Mouse (Mus musculus): Measurements from ENCODE around the gene Rassf8. TPM values are rescaled to one million over a fixed set of nuclear protein-coding genes. Genes with fewer than 3 reads are reported as not detected.

Rassf8 gene
- polyA plus RNA-seq, 1 experiment from 2014 or later, result 3.8 TPM

DNA sequence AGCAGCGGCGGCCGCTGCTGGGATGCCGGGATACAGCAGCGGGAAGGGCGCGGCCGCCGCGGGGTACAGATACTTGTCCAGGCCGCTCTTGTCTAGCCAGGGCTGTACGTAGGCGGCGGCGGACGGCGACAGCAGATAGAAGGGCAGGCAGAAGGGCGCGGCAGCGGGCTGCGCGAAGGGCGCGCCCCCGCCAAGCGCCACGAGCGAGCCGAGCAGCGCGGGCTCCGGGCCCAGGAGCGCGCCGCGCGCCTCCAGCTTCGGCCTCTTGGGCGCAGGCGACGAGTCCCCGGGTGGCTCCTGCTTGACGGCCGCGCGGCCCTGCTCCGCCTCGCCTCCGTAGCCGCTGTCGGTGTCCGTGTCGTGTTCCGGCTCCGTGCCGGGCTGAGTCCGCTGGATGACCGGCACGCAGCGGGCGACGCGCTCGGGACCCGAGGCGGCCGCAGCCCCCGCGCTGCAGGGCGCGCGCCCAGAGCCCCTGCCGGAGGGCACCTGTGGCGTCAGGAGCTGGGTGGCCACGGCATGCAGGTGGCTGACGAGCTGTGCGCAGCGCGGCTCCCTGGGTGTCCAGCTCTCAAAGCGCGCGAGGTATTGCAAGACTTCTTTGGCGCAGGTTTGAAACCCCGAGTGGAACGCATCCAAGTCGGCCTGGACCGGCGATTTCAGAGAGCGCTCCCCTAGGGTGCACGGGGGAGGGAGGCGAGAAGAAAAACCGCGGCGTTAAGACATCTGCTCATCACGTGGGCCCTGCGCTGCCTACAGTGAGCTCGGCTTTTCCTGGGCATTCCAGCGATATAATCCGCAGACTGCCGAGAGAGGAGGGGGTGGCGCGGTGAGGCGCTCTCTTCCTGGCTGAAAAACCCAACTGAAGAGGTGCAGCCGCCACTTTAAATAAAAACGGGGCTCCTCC is 116.8 kb downstream of the Rassf8 start:
- Histone ChIP-seq H3K4me3 (ENCODE audit: low read depth, low read length) (peak overlapping the region; percentile 55), H3K27me3 (ENCODE audit: control insufficient read depth, insufficient read depth, low read length) (peaks cover 62% of the 10 kb centered on the region), H3K27ac (ENCODE audit: low read depth, low read length) (no peak overlapping the region), H3K9ac (ENCODE audit: low read length) (peak overlapping the region; percentile 70), H3K36me3 (ENCODE audit: control insufficient read depth, insufficient read depth, low read length) (no peaks in the 10 kb centered on the region), H3K4me1 (ENCODE audit: control insufficient read depth, insufficient read depth, low read length) (peaks cover 22% of the 10 kb centered on the region), H3K9me3 (ENCODE audit: control insufficient read depth, low read length) (no peaks in the 10 kb centered on the region), H3K4me2 (peak overlapping the region; percentile 95)
- ATAC-seq (ENCODE audit: low FRiP score), result peak; percentile 47; the same call in 1 of the 2 replicates
- peak; percentile 96 for DNase-seq (ENCODE audit: low spot score, missing footprints)
- under 1% methylated on average over 89 of the region's 105 CpGs for WGBS

DNA sequence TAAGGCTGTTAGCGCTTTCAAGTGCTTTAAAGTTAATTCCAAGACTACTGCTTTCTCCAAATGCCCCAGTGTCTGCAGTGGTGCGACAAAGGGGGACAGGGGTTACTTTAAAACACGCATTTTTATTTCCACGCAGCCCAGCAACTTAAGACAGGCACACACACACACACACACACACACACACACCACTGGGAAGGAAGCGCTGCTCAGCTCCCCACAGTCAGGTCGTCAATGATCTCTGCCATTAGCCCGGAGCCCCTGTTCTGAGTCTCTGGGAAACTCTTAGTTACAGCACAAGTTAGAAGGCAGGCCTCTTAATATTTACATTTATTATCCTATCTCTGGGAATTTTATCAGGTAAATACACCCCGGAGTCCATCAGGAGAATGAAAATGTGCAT is 117.6 kb downstream of the Rassf8 start:
- H3K4me3 ChIP-seq (ENCODE audit: low read depth, low read length), result peak overlapping the region; percentile 55; the same call in 1 of the 2 replicates
- peaks cover 22% of the 10 kb centered on the region for H3K4me1 ChIP-seq (ENCODE audit: control insufficient read depth, insufficient read depth, low read length)
- H3K27ac ChIP-seq (ENCODE audit: low read depth, low read length), result no peak overlapping the region
- ATAC-seq (ENCODE audit: low FRiP score), result no peak
- H3K27me3 ChIP-seq (ENCODE audit: control insufficient read depth, insufficient read depth, low read length), result peaks cover 59% of the 10 kb centered on the region
- DNase-seq (ENCODE audit: low spot score, missing footprints), result peak; percentile 93
- peak overlapping the region; percentile 95 for H3K4me2 ChIP-seq
- peak overlapping the region; percentile 70; the same call in 1 of the 2 replicates for H3K9ac ChIP-seq (ENCODE audit: low read length)
- H3K36me3 ChIP-seq (ENCODE audit: control insufficient read depth, insufficient read depth, low read length), result no peaks in the 10 kb centered on the region
- H3K9me3 ChIP-seq (ENCODE audit: control insufficient read depth, low read length), result no peaks in the 10 kb centered on the region
- WGBS, result 3% methylated on average over 8 of the region's 8 CpGs

DNA sequence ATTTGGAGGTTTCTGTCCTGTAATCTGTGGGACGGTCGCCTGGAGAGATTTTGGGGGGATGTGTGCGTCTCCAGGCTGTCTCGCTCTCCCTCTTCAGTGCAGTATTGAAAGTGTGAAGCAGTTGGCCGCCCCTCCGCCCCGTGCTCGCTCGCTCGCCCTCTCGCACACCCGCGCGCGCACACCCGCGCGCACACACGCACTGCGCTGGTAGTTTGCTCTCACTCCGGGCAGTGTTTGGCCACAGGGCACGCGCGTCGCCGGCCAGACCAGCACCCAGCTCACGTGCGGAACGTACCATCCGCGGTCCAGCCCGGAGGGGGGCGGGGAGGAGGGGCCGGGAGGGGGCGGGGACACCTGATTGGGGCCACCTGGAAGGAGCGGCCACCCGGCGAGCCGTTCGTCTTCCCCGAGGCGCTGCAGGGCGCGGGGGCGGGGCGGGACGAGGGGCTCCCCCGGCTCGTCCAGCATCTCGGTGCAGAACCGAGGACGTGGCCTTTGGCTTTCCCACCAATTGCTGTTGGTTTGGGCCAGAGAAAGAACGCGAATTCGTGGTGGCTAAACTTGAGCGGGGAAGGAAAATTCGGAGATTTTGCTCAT is 118.8 kb downstream of the Rassf8 start, which contains the start of gene Bhlhe41:
Bhlhe41 (minus strand) TSS at position 270 of the 597 bp plus-strand sequence.
- H3K9me3 ChIP-seq (ENCODE audit: control insufficient read depth, low read length), result no peaks in the 10 kb centered on the region
- peak within 1 kb of the TSS; percentile 63 for H3K9ac ChIP-seq (ENCODE audit: low read length)
- DNase-seq (ENCODE audit: low spot score, missing footprints) (peak; percentile 96), ATAC-seq (ENCODE audit: low FRiP score) (peak; percentile 70)
- H3K4me2 ChIP-seq, result peak within 1 kb of the TSS; percentile 99
- peaks cover 22% of the 10 kb centered on the region for H3K4me1 ChIP-seq (ENCODE audit: control insufficient read depth, insufficient read depth, low read length)
- H3K36me3 ChIP-seq (ENCODE audit: control insufficient read depth, insufficient read depth, low read length), result no peaks in the 10 kb centered on the region
- peak within 1 kb of the TSS; percentile 55 for H3K4me3 ChIP-seq (ENCODE audit: low read depth, low read length)
- under 1% methylated on average over 49 of the region's 57 CpGs for WGBS
- no peak within 1 kb of the TSS for H3K27ac ChIP-seq (ENCODE audit: low read depth, low read length)
- H3K27me3 ChIP-seq (ENCODE audit: control insufficient read depth, insufficient read depth, low read length), result peaks cover 60% of the 10 kb centered on the region

DNA sequence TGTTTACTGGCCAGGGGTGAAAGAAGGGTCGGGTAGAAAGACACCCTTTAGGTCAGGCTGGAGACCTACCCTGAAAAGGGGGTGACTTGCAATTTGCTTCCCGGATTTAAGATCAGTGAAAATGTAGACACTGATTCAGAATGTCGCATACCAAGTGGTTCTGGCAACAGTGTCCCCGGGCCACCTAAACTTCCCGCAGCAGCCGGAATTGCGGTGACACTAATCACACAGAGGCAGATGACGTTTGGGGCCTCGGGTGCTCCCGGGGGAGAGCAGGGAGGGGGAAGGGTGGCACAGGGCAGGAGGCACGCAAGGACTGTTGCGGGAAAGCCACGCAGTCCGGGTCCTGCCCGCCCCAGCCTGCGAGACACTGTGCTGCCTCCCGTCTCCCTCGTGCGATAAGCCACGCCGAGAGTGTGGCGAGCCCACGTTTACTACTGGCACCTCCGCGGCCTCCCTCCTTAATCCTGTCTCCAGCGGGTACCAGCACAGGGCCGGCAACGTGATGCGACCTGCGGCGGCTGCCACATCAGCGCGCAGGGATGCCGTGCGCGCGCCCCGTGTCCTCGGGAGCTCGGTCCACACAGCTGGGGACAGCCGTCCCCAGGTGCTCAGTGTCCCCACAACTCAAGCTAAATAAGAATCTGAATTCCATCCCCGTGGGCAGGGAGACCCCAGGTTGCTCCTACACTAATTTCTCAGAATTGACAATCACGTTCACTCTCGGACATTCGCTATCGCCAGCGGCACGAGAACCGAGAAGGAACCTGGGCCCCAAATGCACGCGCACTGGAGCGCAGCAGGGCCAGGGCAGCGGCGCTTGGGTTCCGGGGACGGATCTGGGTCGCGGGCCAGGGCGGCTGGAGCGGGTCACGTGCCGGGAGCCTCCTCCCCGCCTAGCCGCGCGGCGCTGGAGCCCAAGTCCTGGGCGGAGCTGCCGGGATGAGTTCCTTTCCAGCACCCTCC is 119.6 kb downstream of the Rassf8 start:
- Histone ChIP-seq H3K27me3 (ENCODE audit: control insufficient read depth, insufficient read depth, low read length) (peaks cover 57% of the 10 kb centered on the region), H3K9ac (ENCODE audit: low read length) (peak overlapping the region; percentile 63), H3K4me1 (ENCODE audit: control insufficient read depth, insufficient read depth, low read length) (peaks cover 22% of the 10 kb centered on the region), H3K36me3 (ENCODE audit: control insufficient read depth, insufficient read depth, low read length) (no peaks in the 10 kb centered on the region), H3K9me3 (ENCODE audit: control insufficient read depth, low read length) (no peaks in the 10 kb centered on the region), H3K27ac (ENCODE audit: low read depth, low read length) (no peak overlapping the region), H3K4me2 (peak overlapping the region; percentile 99), H3K4me3 (ENCODE audit: low read depth, low read length) (peak overlapping the region; percentile 49)
- WGBS, result under 1% methylated on average over 69 of the region's 69 CpGs
- DNase-seq (ENCODE audit: low spot score, missing footprints) (peak; percentile 96), ATAC-seq (ENCODE audit: low FRiP score) (peak; percentile 72)

DNA sequence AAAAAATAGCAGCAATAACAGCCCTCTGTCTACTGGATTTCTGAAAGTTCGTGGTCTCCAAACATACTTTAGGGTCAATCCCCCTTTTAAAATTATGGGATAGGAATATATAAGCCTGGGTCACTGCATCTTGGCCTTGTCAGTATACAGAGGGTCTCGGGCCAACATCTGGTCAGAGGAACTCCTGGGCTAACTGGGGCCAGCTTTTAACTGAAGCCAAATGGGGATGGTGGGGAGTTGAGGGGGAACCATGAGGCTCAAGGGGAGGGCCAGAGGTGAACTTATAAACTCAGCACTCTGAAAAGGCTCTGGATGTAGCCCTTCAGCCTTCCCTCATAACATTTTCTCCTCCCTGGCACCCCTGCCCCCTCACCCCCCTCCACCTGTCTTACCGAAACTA is 120.6 kb downstream of the Rassf8 start:
- peaks cover 22% of the 10 kb centered on the region for H3K4me1 ChIP-seq (ENCODE audit: control insufficient read depth, insufficient read depth, low read length)
- no peaks in the 10 kb centered on the region for H3K9me3 ChIP-seq (ENCODE audit: control insufficient read depth, low read length)
- no peak overlapping the region; the same call in 1 of the 2 replicates for H3K4me2 ChIP-seq
- no peak for ATAC-seq (ENCODE audit: low FRiP score)
- DNase-seq (ENCODE audit: low spot score, missing footprints), result no peak
- no peak overlapping the region for H3K27ac ChIP-seq (ENCODE audit: low read depth, low read length)
- H3K36me3 ChIP-seq (ENCODE audit: control insufficient read depth, insufficient read depth, low read length), result no peaks in the 10 kb centered on the region
- no peak overlapping the region for H3K9ac ChIP-seq (ENCODE audit: low read length)
- no peak overlapping the region for H3K4me3 ChIP-seq (ENCODE audit: low read depth, low read length)
- WGBS, result 61% methylated on average over 3 of the region's 3 CpGs
- peaks cover 52% of the 10 kb centered on the region for H3K27me3 ChIP-seq (ENCODE audit: control insufficient read depth, insufficient read depth, low read length)

Other genes with a start within 250 kb of the Rassf8 start
- 0.18 and 0.50 TPM in 2 replicates for gene Lmntd1, start 132.4 kb upstream of the Rassf8 start, polyA plus RNA-seq (2014; fragmentation: Nextera tagmentation; extraction: Ambion mirVana)
- not detected in 2 replicates for gene Tuba3b, start 131.0 kb upstream of the Rassf8 start, polyA plus RNA-seq (2014; fragmentation: Nextera tagmentation; extraction: Ambion mirVana)
- 1.9 and 2.1 TPM in 2 replicates for gene Bhlhe41, start 118.8 kb downstream of the Rassf8 start, polyA plus RNA-seq (2014; fragmentation: Nextera tagmentation; extraction: Ambion mirVana)
- 2.6 and 3.1 TPM in 2 replicates for gene Sspn, start 184.9 kb downstream of the Rassf8 start, polyA plus RNA-seq (2014; fragmentation: Nextera tagmentation; extraction: Ambion mirVana)